Mouse (Mus musculus) liver, embryonic 15.5 days (tissue): Measurements from ENCODE around the gene Col25a1. TPM values are rescaled to one million over a fixed set of nuclear protein-coding genes. Genes with fewer than 3 reads are reported as not detected.

Experiments
- ATAC-seq: fragments of 200-750 bp; cut with Nextera tagmentation; 2 replicates; pipeline ENCODE4 v1.8.0; 2017; ENCODE audit warnings: moderate number of reproducible peaks, mild to moderate bottlenecking, moderate library complexity; ENCODE audit not compliant: insufficient read depth
- H3K27ac ChIP-seq: fragments of 300-500 bp; sonication (generic); replicated peaks from 2 replicates; pipeline ENCODE4 v1.5.1; 2015; ENCODE audit warnings: mild to moderate bottlenecking, inconsistent platforms
- H3K27me3 ChIP-seq: fragments of 300-500 bp; sonication (generic); 2 replicates; pipeline ENCODE4 v1.6.1; 2015; ENCODE audit warnings: mild to moderate bottlenecking, inconsistent platforms
- H3K36me3 ChIP-seq: fragments of 300-500 bp; sonication (generic); replicated peaks from 2 replicates; pipeline ENCODE4 v1.6.1; 2015; ENCODE audit warnings: moderate library complexity, mild to moderate bottlenecking, inconsistent platforms
- H3K4me1 ChIP-seq: fragments of 300-500 bp; sonication (generic); replicated peaks from 2 replicates; pipeline ENCODE4 v1.6.1; 2015; ENCODE audit warnings: inconsistent platforms
- H3K4me2 ChIP-seq: fragments of 300-500 bp; sonication (generic); 2 replicates; pipeline ENCODE4 v1.6.1; 2015; ENCODE audit warnings: moderate library complexity, mild to moderate bottlenecking, inconsistent platforms
- H3K4me3 ChIP-seq: fragments of 300-500 bp; sonication (generic); replicated peaks from 2 replicates; pipeline ENCODE4 v1.5.1; 2015; ENCODE audit warnings: mild to moderate bottlenecking, inconsistent platforms
- H3K9ac ChIP-seq: fragments of 300-500 bp; sonication (generic); 2 replicates; pipeline ENCODE4 v1.6.1; 2015; ENCODE audit warnings: moderate library complexity, mild to moderate bottlenecking, inconsistent platforms
- H3K9me3 ChIP-seq: fragments of 300-500 bp; sonication (generic); replicated peaks from 2 replicates; pipeline ENCODE4 v1.6.1; 2016; ENCODE audit warnings: inconsistent platforms
- WGBS: fragments of 180-500 bp; shearing (Covaris S2); methylation state at CpG from one replicate; pipeline ENCODE4 v1.1.7; 2015; ENCODE audit warnings: mixed read lengths; ENCODE audit not compliant: insufficient replicate concordance; 5-methylcytosine and 5-hydroxymethylcytosine counted together
- polyA plus RNA-seq: library from polyadenylated mRNA; unstranded; fragments of >200 nt; fragmentation: Nextera tagmentation; extraction: Ambion mirVana; gene quantifications from 2 replicates; pipeline ENCODE4 v1.2.1, GENCODE M21; 2015

The Col25a1 gene
- polyA plus RNA-seq, 1 experiment from 2014 or later, result 0.79 TPM

- no peak for ATAC-seq
- H3K4me3 ChIP-seq, result no peak overlapping the region
- no peaks in the 10 kb centered on the region for H3K9me3 ChIP-seq
- 58% methylated on average over 13 of the region's 13 CpGs for WGBS
- H3K27ac ChIP-seq, result no peak overlapping the region
- no peak overlapping the region for H3K4me2 ChIP-seq
- no peaks in the 10 kb centered on the region for H3K36me3 ChIP-seq
- H3K9ac ChIP-seq, result no peak overlapping the region
- no peaks in the 10 kb centered on the region for H3K27me3 ChIP-seq
- no peaks in the 10 kb centered on the region for H3K4me1 ChIP-seq
Measured at GRCm38 (mm10) chr3:130327039-130328015, 196.0 kb downstream of the Col25a1 start.

DNA sequence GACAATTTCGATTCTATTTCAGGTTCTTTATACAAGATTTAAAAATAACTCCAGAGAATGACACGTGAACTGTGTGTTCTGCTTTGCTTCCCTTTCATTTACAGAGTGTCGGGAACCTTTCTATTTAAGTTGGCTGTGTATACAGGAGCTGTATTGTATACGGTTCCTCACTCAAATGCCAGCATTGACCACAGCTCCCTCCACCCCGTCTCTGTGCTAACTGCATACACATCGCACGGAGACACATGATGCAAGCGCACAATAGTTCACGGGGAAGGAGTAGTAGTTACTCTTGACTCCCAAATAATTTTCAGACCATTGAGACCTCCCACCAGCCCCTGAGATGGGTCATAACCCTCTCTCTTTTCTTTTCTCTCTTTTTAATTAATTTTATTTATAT, 197.6 kb downstream of the Col25a1 start:
- 70% methylated on average over 9 of the region's 9 CpGs for WGBS
- H3K4me2 ChIP-seq, result no peak overlapping the region
- H3K27ac ChIP-seq, result no peak overlapping the region
- no peak overlapping the region for H3K9ac ChIP-seq
- no peaks in the 10 kb centered on the region for H3K4me1 ChIP-seq
- H3K36me3 ChIP-seq, result no peaks in the 10 kb centered on the region
- no peak overlapping the region for H3K4me3 ChIP-seq
- no peak for ATAC-seq
- H3K9me3 ChIP-seq, result no peaks in the 10 kb centered on the region
- no peaks in the 10 kb centered on the region for H3K27me3 ChIP-seq

- ATAC-seq, result no peak
- 78% methylated on average over 9 of the region's 9 CpGs for WGBS
Measured at GRCm38 (mm10) chr3:130329833-130330555, 198.7 kb downstream of the Col25a1 start.

DNA sequence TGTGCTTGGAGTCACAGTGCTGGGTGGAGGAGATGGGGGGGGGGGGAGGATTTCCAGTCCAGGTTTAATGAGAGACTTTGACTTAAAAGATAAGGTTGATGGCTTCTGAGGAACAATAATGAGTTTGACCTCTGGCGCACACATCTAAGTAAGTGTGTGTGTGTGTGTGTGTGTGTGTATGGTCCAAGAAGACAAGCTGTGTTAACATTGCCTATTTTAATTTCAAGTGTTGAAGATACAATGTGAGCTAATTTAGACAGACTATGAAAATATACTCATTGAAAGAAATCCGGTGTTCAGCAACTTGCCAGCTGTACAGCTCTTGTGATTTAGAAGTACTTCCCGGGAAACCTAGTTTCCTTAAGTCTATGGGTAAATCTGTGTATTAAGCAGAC, 199.3 kb downstream of the Col25a1 start:
- no peak overlapping the region for H3K9ac ChIP-seq
- H3K36me3 ChIP-seq, result no peaks in the 10 kb centered on the region
- H3K9me3 ChIP-seq, result no peaks in the 10 kb centered on the region
- H3K4me3 ChIP-seq, result no peak overlapping the region
- no peaks in the 10 kb centered on the region for H3K27me3 ChIP-seq
- 77% methylated on average over 3 of the region's 3 CpGs for WGBS
- ATAC-seq, result no peak
- H3K4me1 ChIP-seq, result no peaks in the 10 kb centered on the region
- H3K27ac ChIP-seq, result no peak overlapping the region
- H3K4me2 ChIP-seq, result no peak overlapping the region

More at GRCm38 (mm10) chr3:130329833-130330555, 198.7 kb downstream of the Col25a1 start:
- Histone ChIP-seq H3K9ac (no peak overlapping the region), H3K36me3 (no peaks in the 10 kb centered on the region), H3K27me3 (no peaks in the 10 kb centered on the region), H3K4me3 (no peak overlapping the region), H3K4me2 (no peak overlapping the region), H3K27ac (no peak overlapping the region), H3K9me3 (no peaks in the 10 kb centered on the region), H3K4me1 (no peaks in the 10 kb centered on the region)

DNA sequence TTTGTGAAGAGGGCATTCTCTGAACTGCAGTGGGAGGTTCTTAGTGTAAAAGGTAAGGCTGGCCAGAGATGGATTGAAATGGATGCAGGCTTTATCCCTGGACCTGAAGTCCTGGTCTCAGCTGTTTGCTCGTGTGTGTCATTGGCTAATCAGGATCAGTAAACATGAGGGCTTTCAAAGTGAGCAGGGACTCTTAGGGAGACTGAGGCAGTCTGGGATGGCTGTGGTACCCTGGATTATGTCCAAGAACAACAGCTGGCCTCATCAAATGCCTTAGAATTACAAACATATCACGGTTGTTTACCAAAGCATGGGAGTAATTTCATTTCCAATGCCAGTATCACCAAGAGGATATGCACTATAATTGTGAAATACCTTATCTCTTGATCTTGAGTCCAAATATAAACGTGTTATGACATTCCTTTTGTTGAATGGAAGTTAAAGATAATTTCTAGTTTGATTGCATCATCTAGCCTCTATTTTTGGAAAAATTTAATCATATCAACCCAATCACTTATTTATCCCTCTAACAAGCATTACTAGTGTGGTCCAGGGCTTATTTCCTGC, 201.1 kb downstream of the Col25a1 start:
- ATAC-seq, result no peak

GRCm38 (mm10) chr3:130337857-130338256, 206.6 kb downstream of the Col25a1 start:
- Histone ChIP-seq H3K27ac (no peak overlapping the region), H3K36me3 (no peaks in the 10 kb centered on the region), H3K4me1 (no peaks in the 10 kb centered on the region), H3K9me3 (no peaks in the 10 kb centered on the region), H3K4me3 (no peak overlapping the region), H3K9ac (no peak overlapping the region), H3K27me3 (no peaks in the 10 kb centered on the region), H3K4me2 (no peak overlapping the region)
- WGBS, result 68% methylated on average over 13 of the region's 13 CpGs
- ATAC-seq, result no peak

More for the DNA sequence above, 201.1 kb downstream of the Col25a1 start:
- no peak overlapping the region for H3K4me2 ChIP-seq
- no peak overlapping the region for H3K9ac ChIP-seq
- H3K36me3 ChIP-seq, result no peaks in the 10 kb centered on the region
- no peaks in the 10 kb centered on the region for H3K9me3 ChIP-seq
- WGBS, result 28% methylated on average over 3 of the region's 3 CpGs
- H3K4me3 ChIP-seq, result no peak overlapping the region
- no peak overlapping the region for H3K27ac ChIP-seq
- H3K4me1 ChIP-seq, result no peaks in the 10 kb centered on the region
- H3K27me3 ChIP-seq, result no peaks in the 10 kb centered on the region

GRCm38 (mm10) chr3:130338371-130338770, 207.1 kb downstream of the Col25a1 start:
- Histone ChIP-seq H3K4me1 (no peaks in the 10 kb centered on the region), H3K4me2 (no peak overlapping the region), H3K9me3 (no peaks in the 10 kb centered on the region), H3K9ac (no peak overlapping the region), H3K27ac (no peak overlapping the region), H3K4me3 (no peak overlapping the region), H3K36me3 (no peaks in the 10 kb centered on the region), H3K27me3 (no peaks in the 10 kb centered on the region)
- 44% methylated on average over 3 of the region's 3 CpGs for WGBS
- no peak for ATAC-seq

DNA sequence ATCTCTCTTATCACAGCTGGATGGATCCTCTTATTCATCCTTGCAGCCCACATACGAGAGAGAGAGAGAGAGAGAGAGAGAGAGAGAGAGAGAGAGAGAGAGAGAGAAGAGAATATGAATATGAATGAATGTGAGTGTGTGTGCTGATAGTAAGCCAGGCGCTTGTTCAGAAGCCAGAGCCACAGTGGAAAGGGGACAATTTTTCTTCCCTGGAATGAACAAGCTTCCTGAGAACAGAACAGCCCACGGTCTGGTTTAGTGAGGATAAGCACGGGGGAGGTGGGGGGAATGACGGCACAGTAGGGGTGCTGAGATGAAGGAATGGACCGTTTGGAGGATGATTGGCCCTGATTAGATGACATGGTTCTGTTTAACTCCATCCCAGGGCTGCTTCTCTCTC, 218.9 kb downstream of the Col25a1 start:
- ATAC-seq, result no peak
- Histone ChIP-seq H3K4me3 (no peak overlapping the region), H3K9me3 (no peaks in the 10 kb centered on the region), H3K9ac (no peak overlapping the region), H3K4me2 (no peak overlapping the region), H3K4me1 (no peaks in the 10 kb centered on the region), H3K27ac (no peak overlapping the region), H3K27me3 (no peaks in the 10 kb centered on the region), H3K36me3 (no peaks in the 10 kb centered on the region)
- WGBS, result 48% methylated on average over 6 of the region's 6 CpGs

- Histone ChIP-seq H3K4me2 (no peak overlapping the region), H3K27me3 (no peaks in the 10 kb centered on the region), H3K9me3 (no peaks in the 10 kb centered on the region), H3K27ac (no peak overlapping the region), H3K4me3 (no peak overlapping the region), H3K9ac (no peak overlapping the region), H3K36me3 (no peaks in the 10 kb centered on the region), H3K4me1 (no peaks in the 10 kb centered on the region)
- no peak for ATAC-seq
- 62% methylated on average over 4 of the region's 4 CpGs for WGBS
Measured at GRCm38 (mm10) chr3:130354399-130355039, 223.2 kb downstream of the Col25a1 start.

GRCm38 (mm10) chr3:130356575-130357173, 225.4 kb downstream of the Col25a1 start:
- H3K4me2 ChIP-seq, result no peak overlapping the region
- H3K9ac ChIP-seq, result no peak overlapping the region
- H3K4me1 ChIP-seq, result no peaks in the 10 kb centered on the region
- H3K9me3 ChIP-seq, result no peaks in the 10 kb centered on the region
- no peak overlapping the region for H3K4me3 ChIP-seq
- 70% methylated on average over 15 of the region's 15 CpGs for WGBS
- no peak for ATAC-seq
- no peaks in the 10 kb centered on the region for H3K36me3 ChIP-seq
- H3K27me3 ChIP-seq, result no peaks in the 10 kb centered on the region
- no peak overlapping the region for H3K27ac ChIP-seq
